Mouse (Mus musculus) lung, embryonic 16.5 days (tissue): ENCODE measurements around the gene Mfsd4b5. TPM values are rescaled to one million over a fixed set of nuclear protein-coding genes. Genes with fewer than 3 reads are reported as not detected.
A peak's percentile ranks its signal among the peaks of the same experiment; 100 is the strongest.

Experiments
- ATAC-seq: fragments of 200-750 bp; cut with Nextera tagmentation; 2 replicates; pipeline ENCODE4 v1.8.0; 2017; ENCODE audit warnings: low read depth, mild to moderate bottlenecking, moderate library complexity
- H3K27ac ChIP-seq: fragments of 300-500 bp; sonication (generic); 2 replicates; pipeline ENCODE4 v1.5.1; 2014; ENCODE audit warnings: mild to moderate bottlenecking, control low read depth, low read length
- H3K27me3 ChIP-seq: fragments of 300-500 bp; sonication (generic); 2 replicates; pipeline ENCODE4 v1.6.1; 2014; ENCODE audit warnings: low read depth, low read length, mixed read lengths; ENCODE audit not compliant: control insufficient read depth, insufficient read depth
- H3K36me3 ChIP-seq: fragments of 300-500 bp; sonication (generic); 2 replicates; pipeline ENCODE4 v1.6.1; 2014; ENCODE audit warnings: low read length; ENCODE audit not compliant: control insufficient read depth, insufficient read depth
- H3K4me1 ChIP-seq: fragments of 300-500 bp; sonication (generic); replicated peaks from 2 replicates; pipeline ENCODE4 v1.6.1; 2014; ENCODE audit warnings: low read length, mixed read lengths; ENCODE audit not compliant: control insufficient read depth, insufficient read depth
- H3K4me2 ChIP-seq: fragments of 300-500 bp; sonication (generic); 2 replicates; pipeline ENCODE4 v1.6.1; 2014; ENCODE audit warnings: low read depth, low read length, control low read depth
- H3K4me3 ChIP-seq: fragments of 300-500 bp; sonication (generic); 2 replicates; pipeline ENCODE4 v1.5.1; 2014; ENCODE audit warnings: mild to moderate bottlenecking, low read length, control low read depth
- H3K9ac ChIP-seq: fragments of 300-500 bp; sonication (generic); 2 replicates; pipeline ENCODE4 v1.6.1; 2014; ENCODE audit warnings: low read length, control low read depth
- H3K9me3 ChIP-seq: fragments of 300-500 bp; sonication (generic); 2 replicates; pipeline ENCODE4 v1.6.1; 2016; ENCODE audit warnings: low read length; ENCODE audit not compliant: control insufficient read depth
- WGBS: fragments of 180-500 bp; shearing (Covaris S2); extraction: QIAGEN DNeasy Blood & Tissue Kit; methylation state at CpG from one replicate; pipeline ENCODE4 v1.1.7; 2014; 5-methylcytosine and 5-hydroxymethylcytosine counted together
- polyA plus RNA-seq: library from polyadenylated mRNA; unstranded; fragments of >200 nt; fragmentation: Nextera tagmentation; extraction: Ambion mirVana; gene quantifications from 2 replicates; pipeline ENCODE4 v1.2.1, GENCODE M21; 2015

The Mfsd4b5 gene
- polyA plus RNA-seq, 1 experiment from 2014 or later, result 0.06 TPM

- Histone ChIP-seq H3K4me3 (no peak overlapping the region), H3K27me3 (no peaks in the 10 kb centered on the region), H3K9ac (no peak overlapping the region), H3K4me2 (no peak overlapping the region), H3K27ac (no peak overlapping the region), H3K36me3 (no peaks in the 10 kb centered on the region), H3K4me1 (0 out of 2 replicates have a peak, but pooled peaks cover 2% of the 10 kb centered on the region), H3K9me3 (peaks cover 8% of the 10 kb centered on the region)
- no peak for ATAC-seq
- 100% methylated on average over 1 of the region's 1 CpGs for WGBS
These were observed 8.2 kb downstream of the Mfsd4b5 start for GRCm38 (mm10) chr10:39978231-39978630.

GRCm38 (mm10) chr10:39977346-39977745 is 9.1 kb downstream of the Mfsd4b5 start:
- H3K4me3 ChIP-seq, result no peak overlapping the region
- H3K9ac ChIP-seq, result no peak overlapping the region
- H3K4me1 ChIP-seq, result 0 out of 2 replicates have a peak, but pooled peaks cover 2% of the 10 kb centered on the region
- no peaks in the 10 kb centered on the region for H3K27me3 ChIP-seq
- H3K36me3 ChIP-seq, result no peaks in the 10 kb centered on the region
- H3K4me2 ChIP-seq, result no peak overlapping the region
- 89% methylated on average over 4 of the region's 4 CpGs for WGBS
- peaks cover 8% of the 10 kb centered on the region for H3K9me3 ChIP-seq
- H3K27ac ChIP-seq, result no peak overlapping the region
- ATAC-seq, result no peak

GRCm38 (mm10) chr10:39975771-39976170 is 10.7 kb downstream of the Mfsd4b5 start:
- Histone ChIP-seq H3K27ac (no peak overlapping the region), H3K4me2 (no peak overlapping the region), H3K4me3 (no peak overlapping the region), H3K9me3 (peaks cover 8% of the 10 kb centered on the region), H3K4me1 (0 out of 2 replicates have a peak, but pooled peaks cover 2% of the 10 kb centered on the region), H3K27me3 (no peaks in the 10 kb centered on the region), H3K36me3 (no peaks in the 10 kb centered on the region), H3K9ac (no peak overlapping the region)
- WGBS, result 39% methylated on average over 2 of the region's 2 CpGs
- ATAC-seq, result no peak

DNA sequence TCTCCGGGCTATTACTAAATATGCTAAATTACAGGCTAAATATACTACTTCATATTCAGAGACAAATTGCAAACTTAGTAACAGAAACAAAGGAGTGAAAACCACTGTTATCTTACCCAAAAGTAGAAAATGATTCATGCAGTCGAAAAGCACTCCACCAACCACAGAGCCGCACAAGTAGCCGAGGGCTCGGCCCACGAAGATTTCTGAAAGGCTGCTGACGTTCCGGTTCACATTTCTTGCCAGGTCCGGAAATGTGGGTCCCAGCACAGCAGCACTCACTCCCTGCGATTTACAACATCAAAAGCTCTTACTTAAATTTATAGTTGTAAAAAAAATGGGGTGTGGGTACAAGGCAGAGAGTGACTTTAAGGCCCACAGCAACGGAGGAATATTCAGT is 11.5 kb downstream of the Mfsd4b5 start:
- no peak for ATAC-seq
- H3K4me3 ChIP-seq, result no peak overlapping the region

GRCm38 (mm10) chr10:39967512-39967911 is 18.9 kb downstream of the Mfsd4b5 start:
- no peak overlapping the region for H3K4me3 ChIP-seq
- H3K4me1 ChIP-seq, result no peaks in the 10 kb centered on the region
- no peaks in the 10 kb centered on the region for H3K9me3 ChIP-seq
- H3K4me2 ChIP-seq, result no peak overlapping the region
- H3K36me3 ChIP-seq, result no peaks in the 10 kb centered on the region
- no peak overlapping the region for H3K9ac ChIP-seq
- no peak overlapping the region for H3K27ac ChIP-seq
- no peaks in the 10 kb centered on the region for H3K27me3 ChIP-seq
- ATAC-seq, result no peak
- 78% methylated on average over 3 of the region's 3 CpGs for WGBS

More for the DNA sequence above, 11.5 kb downstream of the Mfsd4b5 start:
- H3K27me3 ChIP-seq, result no peaks in the 10 kb centered on the region
- H3K9ac ChIP-seq, result no peak overlapping the region
- 49% methylated on average over 11 of the region's 11 CpGs for WGBS
- no peaks in the 10 kb centered on the region for H3K36me3 ChIP-seq
- H3K4me2 ChIP-seq, result no peak overlapping the region
- peaks cover 8% of the 10 kb centered on the region for H3K9me3 ChIP-seq
- H3K27ac ChIP-seq, result no peak overlapping the region
- 0 out of 2 replicates have a peak, but pooled peaks cover 2% of the 10 kb centered on the region for H3K4me1 ChIP-seq

GRCm38 (mm10) chr10:39961906-39962305 is 24.5 kb downstream of the Mfsd4b5 start:
- H3K9ac ChIP-seq, result no peak overlapping the region

GRCm38 (mm10) chr10:39960441-39960822 is 26.0 kb downstream of the Mfsd4b5 start:
- H3K27ac ChIP-seq, result no peak overlapping the region
- no peaks in the 10 kb centered on the region for H3K9me3 ChIP-seq
- WGBS, result 34% methylated on average over 11 of the region's 11 CpGs
- ATAC-seq, result peak; percentile 35; the same call in 1 of the 2 replicates
- no peak overlapping the region for H3K9ac ChIP-seq
- H3K4me1 ChIP-seq, result peaks cover 6% of the 10 kb centered on the region; the same call in 1 of the 2 replicates
- H3K27me3 ChIP-seq, result no peaks in the 10 kb centered on the region
- H3K4me2 ChIP-seq, result peak overlapping the region; percentile 99; the same call in 1 of the 2 replicates
- peak overlapping the region; percentile 64 for H3K4me3 ChIP-seq
- no peaks in the 10 kb centered on the region for H3K36me3 ChIP-seq

More at GRCm38 (mm10) chr10:39961906-39962305, 24.5 kb downstream of the Mfsd4b5 start:
- H3K36me3 ChIP-seq, result no peaks in the 10 kb centered on the region
- no peak overlapping the region for H3K4me2 ChIP-seq
- H3K4me3 ChIP-seq, result no peak overlapping the region
- peaks cover 6% of the 10 kb centered on the region; the same call in 1 of the 2 replicates for H3K4me1 ChIP-seq
- ATAC-seq, result no peak
- no peaks in the 10 kb centered on the region for H3K9me3 ChIP-seq
- no peak overlapping the region for H3K27ac ChIP-seq
- WGBS, result 24% methylated on average over 1 of the region's 1 CpGs
- H3K27me3 ChIP-seq, result no peaks in the 10 kb centered on the region

- H3K4me1 ChIP-seq, result peaks cover 6% of the 10 kb centered on the region; the same call in 1 of the 2 replicates
- peak; percentile 100 for ATAC-seq
- H3K9me3 ChIP-seq, result no peaks in the 10 kb centered on the region
- peak within 1 kb of the TSS; percentile 57 for H3K27ac ChIP-seq
- WGBS, result 1% methylated on average over 38 of the region's 38 CpGs
- H3K4me3 ChIP-seq, result peak within 1 kb of the TSS; percentile 64
- no peaks in the 10 kb centered on the region for H3K36me3 ChIP-seq
- H3K9ac ChIP-seq, result peak within 1 kb of the TSS; percentile 68
- H3K27me3 ChIP-seq, result no peaks in the 10 kb centered on the region
- H3K4me2 ChIP-seq, result peak within 1 kb of the TSS; percentile 99
These were observed 26.5 kb downstream of the Mfsd4b5 start, which contains the start of gene Mfsd4b3 for GRCm38 (mm10) chr10:39959761-39960440. Gene Mfsd4b3, minus strand, starts transcription at chr10:39960153.

- peaks cover 6% of the 10 kb centered on the region; the same call in 1 of the 2 replicates for H3K4me1 ChIP-seq
- H3K27ac ChIP-seq, result no peak overlapping the region
- no peak overlapping the region for H3K9ac ChIP-seq
- H3K36me3 ChIP-seq, result no peaks in the 10 kb centered on the region
- no peak overlapping the region for H3K4me2 ChIP-seq
- WGBS, result 67% methylated on average over 4 of the region's 4 CpGs
- no peak for ATAC-seq
- H3K9me3 ChIP-seq, result no peaks in the 10 kb centered on the region
- no peak overlapping the region for H3K4me3 ChIP-seq
- no peaks in the 10 kb centered on the region for H3K27me3 ChIP-seq
These were observed 28.2 kb downstream of the Mfsd4b5 start for GRCm38 (mm10) chr10:39958266-39958665.
